Mouse (Mus musculus): ENCODE measurements at regions not wholly inside any gene's neighbourhood (a gene's known extent, or its start where the extent isn't known, plus 50 kb on each side); places are given as distances from the start of the nearest gene placed in this dataset.

DNA sequence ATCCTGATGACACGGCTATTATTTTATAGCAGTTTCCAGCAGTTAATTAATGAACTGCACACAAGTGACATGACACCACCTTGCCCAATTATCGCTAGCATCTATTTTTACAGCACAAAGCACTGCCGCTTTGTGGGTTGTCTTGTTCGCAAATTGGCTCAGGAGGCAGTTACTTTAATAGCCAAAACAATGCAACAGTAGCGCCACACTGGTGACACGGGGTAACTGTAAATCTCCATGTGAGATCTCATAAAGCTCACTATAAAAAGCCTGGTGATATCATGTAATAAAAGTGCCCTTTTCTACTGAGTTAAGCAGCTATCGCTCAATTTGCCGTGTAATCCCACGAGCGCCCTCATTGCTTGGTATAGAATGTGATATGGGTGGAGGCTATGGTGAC, 715.4 kb upstream of the Adgrl2 start:
- Histone ChIP-seq H3K27ac (no peak overlapping the region), H3K27me3 (no peaks in the 10 kb centered on the region), H3K4me2 (replicated peaks) (no peak overlapping the region), H3K4me3 (replicated peaks) (no peak overlapping the region), H3K36me3 (no peaks in the 10 kb centered on the region), H3K9me3 (no peaks in the 10 kb centered on the region), H3K9ac (replicated peaks) (no peak overlapping the region), H3K4me1 (replicated peaks) (no peaks in the 10 kb centered on the region)
- WGBS, result 84% methylated on average over 10 of the region's 10 CpGs
- no peak for ATAC-seq

DNA sequence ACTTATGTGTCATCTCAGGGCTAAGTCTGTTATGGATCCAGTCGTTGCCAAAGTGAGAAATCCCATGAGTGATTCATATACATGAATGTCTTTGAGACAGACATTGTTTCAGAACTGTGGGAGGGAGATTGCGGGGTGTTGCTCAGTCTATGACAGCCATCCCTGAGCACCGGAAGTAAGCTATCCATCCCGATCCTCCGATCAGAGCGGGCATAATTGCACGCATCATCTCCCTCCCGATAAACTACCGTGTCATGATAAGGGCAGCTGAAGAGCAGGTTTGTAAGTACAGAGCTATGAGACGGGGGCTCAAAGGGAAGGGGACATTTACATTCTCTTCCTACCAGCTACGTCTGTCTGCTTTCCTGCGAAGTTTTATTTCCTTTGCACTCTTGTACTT, 715.0 kb upstream of the Adgrl2 start:
- no peaks in the 10 kb centered on the region for H3K9me3 ChIP-seq
- H3K36me3 ChIP-seq, result no peaks in the 10 kb centered on the region
- H3K4me3 ChIP-seq (replicated peaks), result no peak overlapping the region
- ATAC-seq, result no peak
- no peak overlapping the region for H3K9ac ChIP-seq (replicated peaks)
- no peak overlapping the region for H3K27ac ChIP-seq
- WGBS, result 80% methylated on average over 12 of the region's 12 CpGs
- no peaks in the 10 kb centered on the region for H3K4me1 ChIP-seq (replicated peaks)
- no peak overlapping the region for H3K4me2 ChIP-seq (replicated peaks)
- H3K27me3 ChIP-seq, result no peaks in the 10 kb centered on the region

DNA sequence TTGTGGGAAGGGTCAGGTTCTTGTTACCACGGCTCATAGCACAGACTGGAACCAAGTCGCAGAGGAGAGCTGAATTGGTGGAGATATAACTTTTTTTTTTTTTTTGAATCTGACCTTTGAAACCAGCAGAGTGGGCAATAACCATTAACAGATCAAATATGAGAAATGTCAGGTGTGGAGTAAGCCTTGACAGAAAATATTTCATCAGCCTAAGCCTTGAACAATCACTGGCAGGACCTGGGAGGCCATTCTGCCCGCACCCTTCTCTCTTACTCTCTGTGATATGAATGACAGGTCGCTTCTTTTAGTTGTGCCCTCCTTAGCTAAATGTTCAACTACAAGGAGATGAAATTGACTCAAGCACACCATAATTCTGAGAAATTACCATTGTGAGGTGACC, 714.1 kb upstream of the Adgrl2 start:
- H3K27me3 ChIP-seq, result no peaks in the 10 kb centered on the region
- no peaks in the 10 kb centered on the region for H3K4me1 ChIP-seq (replicated peaks)
- no peak overlapping the region for H3K4me3 ChIP-seq (replicated peaks)
- no peaks in the 10 kb centered on the region for H3K36me3 ChIP-seq
- ATAC-seq, result no peak
- no peak overlapping the region for H3K9ac ChIP-seq (replicated peaks)
- no peak overlapping the region for H3K27ac ChIP-seq
- no peak overlapping the region for H3K4me2 ChIP-seq (replicated peaks)
- no peaks in the 10 kb centered on the region for H3K9me3 ChIP-seq
- WGBS, result 93% methylated on average over 4 of the region's 4 CpGs

DNA sequence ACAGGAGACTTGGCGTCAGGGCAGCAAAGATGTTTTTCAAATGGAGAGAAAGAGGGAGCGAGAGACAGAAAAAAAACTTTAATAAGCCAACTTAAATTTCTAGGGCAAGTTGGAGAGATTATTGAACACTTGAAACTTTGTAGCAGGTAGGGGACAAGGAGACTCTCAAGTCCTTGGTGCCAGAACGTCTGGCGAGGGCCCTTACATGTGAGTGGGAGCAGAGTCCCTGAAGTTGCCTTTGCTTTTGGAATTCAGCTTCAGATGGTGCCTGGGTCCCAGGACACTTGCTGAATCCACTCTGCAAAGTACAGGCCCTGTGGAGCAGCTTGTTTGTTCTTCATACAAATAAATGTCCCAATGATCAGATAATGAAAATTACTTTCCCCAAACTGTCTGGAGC, 693.2 kb upstream of the Adgrl2 start:
- 80% methylated on average over 4 of the region's 4 CpGs for WGBS
- Histone ChIP-seq H3K4me2 (replicated peaks) (no peak overlapping the region), H3K9ac (replicated peaks) (no peak overlapping the region), H3K4me3 (replicated peaks) (no peak overlapping the region), H3K27ac (no peak overlapping the region), H3K27me3 (no peaks in the 10 kb centered on the region), H3K4me1 (replicated peaks) (no peaks in the 10 kb centered on the region), H3K9me3 (no peaks in the 10 kb centered on the region), H3K36me3 (no peaks in the 10 kb centered on the region)
- ATAC-seq, result no peak

DNA sequence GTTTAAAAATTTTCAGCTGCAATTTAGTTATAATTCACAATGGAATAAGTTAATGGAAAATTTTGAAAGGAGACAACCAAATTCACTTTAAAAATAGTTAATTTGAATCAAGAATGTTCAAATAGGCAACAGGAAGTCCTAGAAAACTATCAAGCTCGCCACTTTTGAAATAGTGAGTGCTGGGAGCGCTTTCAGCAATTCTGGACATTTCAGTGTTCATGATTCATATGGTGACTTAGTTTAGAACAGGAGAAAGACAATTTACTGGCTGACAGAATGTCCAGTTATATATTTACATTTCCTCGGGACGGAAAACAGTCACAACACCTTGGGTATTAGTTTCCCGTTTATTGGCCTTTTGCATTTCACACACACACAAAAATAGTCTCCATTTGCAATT, 691.9 kb upstream of the Adgrl2 start:
- Histone ChIP-seq H3K4me2 (replicated peaks) (no peak overlapping the region), H3K9ac (replicated peaks) (no peak overlapping the region), H3K4me1 (replicated peaks) (no peaks in the 10 kb centered on the region), H3K27me3 (no peaks in the 10 kb centered on the region), H3K27ac (no peak overlapping the region), H3K36me3 (no peaks in the 10 kb centered on the region), H3K4me3 (replicated peaks) (no peak overlapping the region), H3K9me3 (no peaks in the 10 kb centered on the region)
- 90% methylated on average over 5 of the region's 5 CpGs for WGBS
- ATAC-seq, result no peak

DNA sequence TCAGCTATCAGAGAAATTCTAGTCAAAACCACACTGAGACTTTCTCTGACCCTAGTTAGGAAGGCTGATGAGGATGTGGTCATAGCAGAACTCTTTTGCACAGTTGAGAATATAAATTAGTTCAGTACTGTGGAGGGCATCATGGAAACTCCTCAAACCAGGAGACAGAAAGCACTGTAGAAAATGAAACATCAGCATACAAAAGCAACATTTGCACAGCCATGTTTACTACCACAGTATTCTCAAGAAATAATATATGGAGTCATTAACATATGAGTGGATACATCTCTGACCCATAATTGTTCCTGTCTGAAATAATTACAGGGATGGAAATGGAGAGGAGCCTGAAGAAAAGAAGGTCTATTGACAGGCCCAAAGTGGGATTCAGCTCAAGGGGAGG, 683.6 kb upstream of the Adgrl2 start:
- ATAC-seq, result no peak
- no peak overlapping the region for H3K9ac ChIP-seq (replicated peaks)

DNA sequence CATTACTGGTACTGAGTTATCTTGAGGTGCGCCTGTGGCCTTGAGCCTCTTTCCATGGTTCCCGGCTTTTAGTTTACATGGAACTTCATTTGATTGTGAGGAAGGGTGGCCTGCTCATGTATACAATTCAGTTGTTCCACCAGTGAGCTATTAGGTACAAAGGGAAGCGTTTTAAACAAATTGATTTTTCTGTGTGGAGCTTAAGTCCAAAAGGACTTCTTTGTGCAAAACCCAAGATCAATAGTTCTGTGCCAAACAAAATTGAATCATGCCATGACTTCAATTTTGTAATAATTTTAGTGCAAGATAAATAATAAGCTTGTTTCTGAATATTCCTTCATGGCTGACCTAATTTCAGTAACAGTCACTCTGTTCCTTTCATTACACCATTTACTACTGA, 674.3 kb upstream of the Adgrl2 start:
- ATAC-seq, result no peak
- no peak overlapping the region for H3K4me2 ChIP-seq (replicated peaks)
- H3K9me3 ChIP-seq, result no peaks in the 10 kb centered on the region
- no peaks in the 10 kb centered on the region for H3K36me3 ChIP-seq
- WGBS, result 86% methylated on average over 3 of the region's 3 CpGs
- no peaks in the 10 kb centered on the region for H3K27me3 ChIP-seq
- no peaks in the 10 kb centered on the region for H3K4me1 ChIP-seq (replicated peaks)
- H3K9ac ChIP-seq (replicated peaks), result no peak overlapping the region
- H3K4me3 ChIP-seq (replicated peaks), result no peak overlapping the region
- no peak overlapping the region for H3K27ac ChIP-seq

More for the DNA sequence above, 683.6 kb upstream of the Adgrl2 start:
- no peaks in the 10 kb centered on the region for H3K27me3 ChIP-seq
- H3K4me1 ChIP-seq (replicated peaks), result no peaks in the 10 kb centered on the region
- H3K9me3 ChIP-seq, result no peaks in the 10 kb centered on the region
- no peak overlapping the region for H3K4me2 ChIP-seq (replicated peaks)
- no peak overlapping the region for H3K4me3 ChIP-seq (replicated peaks)
- no peak overlapping the region for H3K27ac ChIP-seq
- no peaks in the 10 kb centered on the region for H3K36me3 ChIP-seq

DNA sequence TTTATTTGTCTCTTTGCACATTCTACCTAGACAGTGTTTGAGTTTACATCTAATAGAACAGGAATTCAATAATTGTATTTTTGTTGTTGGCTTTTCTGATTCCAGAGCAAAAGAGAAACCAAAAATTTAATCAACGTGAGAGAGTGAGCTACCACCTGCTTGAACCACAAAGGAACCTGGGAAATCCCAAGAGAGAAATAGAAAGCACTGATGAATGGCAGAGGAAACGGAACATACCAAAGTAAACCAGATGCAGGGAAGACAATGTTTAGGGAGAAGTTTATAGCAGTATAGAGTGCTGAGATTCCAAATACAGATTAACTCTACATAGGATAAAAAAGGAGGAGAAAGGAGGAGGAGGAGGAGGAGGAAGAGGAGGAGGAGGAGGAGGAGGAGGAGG, 648.0 kb upstream of the Adgrl2 start:
- 86% methylated on average over 2 of the region's 2 CpGs for WGBS
- no peaks in the 10 kb centered on the region for H3K36me3 ChIP-seq

DNA sequence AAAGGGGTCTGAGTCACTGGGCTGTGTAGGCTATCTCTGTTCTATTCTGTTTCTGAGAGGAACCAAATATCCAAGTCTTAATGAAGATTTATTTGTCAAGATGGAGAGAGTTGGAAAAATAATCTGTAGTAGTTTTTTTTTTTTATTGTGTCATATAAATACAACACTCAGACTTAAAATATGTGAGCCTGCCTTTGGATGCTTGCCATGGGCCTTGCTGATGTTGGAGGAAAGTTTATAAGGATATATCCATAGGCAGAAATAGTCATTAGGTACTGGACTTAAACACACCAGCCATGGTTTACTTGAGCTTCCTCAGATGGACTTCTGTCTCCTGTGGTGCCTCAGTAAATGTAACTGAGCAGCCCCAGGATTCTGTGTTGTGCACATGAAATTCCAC, 635.8 kb upstream of the Adgrl2 start:
- no peaks in the 10 kb centered on the region for H3K36me3 ChIP-seq
- H3K9me3 ChIP-seq, result no peaks in the 10 kb centered on the region
- ATAC-seq, result no peak

More for the DNA sequence above, 648.0 kb upstream of the Adgrl2 start:
- H3K4me1 ChIP-seq (replicated peaks), result no peaks in the 10 kb centered on the region
- ATAC-seq, result no peak
- no peak overlapping the region for H3K27ac ChIP-seq
- no peak overlapping the region for H3K9ac ChIP-seq (replicated peaks)
- H3K27me3 ChIP-seq, result no peaks in the 10 kb centered on the region
- no peak overlapping the region for H3K4me2 ChIP-seq (replicated peaks)
- no peak overlapping the region for H3K4me3 ChIP-seq (replicated peaks)
- H3K9me3 ChIP-seq, result no peaks in the 10 kb centered on the region

DNA sequence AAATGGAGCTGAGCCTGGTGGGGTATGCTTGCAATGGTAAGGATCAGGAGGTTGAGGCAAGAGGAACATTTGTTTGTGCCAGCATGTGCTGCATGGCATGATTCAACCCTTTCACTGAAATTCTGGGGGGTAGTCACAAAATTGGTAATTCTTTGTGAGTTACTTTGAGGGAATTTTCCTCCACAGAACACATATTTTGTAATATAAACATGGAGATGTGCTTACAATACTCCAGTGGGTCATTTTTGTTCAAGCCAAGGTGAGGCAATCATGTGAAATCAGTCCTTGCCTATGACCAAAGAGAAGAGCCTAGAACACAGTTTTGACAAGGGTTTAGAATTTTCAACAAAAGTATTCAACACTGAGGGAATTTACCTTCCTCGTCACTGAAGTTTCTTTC, 635.1 kb upstream of the Adgrl2 start:
- Histone ChIP-seq H3K4me1 (replicated peaks) (no peaks in the 10 kb centered on the region), H3K4me3 (replicated peaks) (no peak overlapping the region), H3K9me3 (no peaks in the 10 kb centered on the region), H3K27me3 (no peaks in the 10 kb centered on the region), H3K27ac (no peak overlapping the region), H3K9ac (replicated peaks) (no peak overlapping the region), H3K36me3 (no peaks in the 10 kb centered on the region), H3K4me2 (replicated peaks) (no peak overlapping the region)
- no peak for ATAC-seq
- 94% methylated on average over 1 of the region's 1 CpGs for WGBS

More for the DNA sequence above, 635.8 kb upstream of the Adgrl2 start:
- Histone ChIP-seq H3K4me2 (replicated peaks) (no peak overlapping the region), H3K27ac (no peak overlapping the region), H3K4me1 (replicated peaks) (no peaks in the 10 kb centered on the region), H3K27me3 (no peaks in the 10 kb centered on the region), H3K9ac (replicated peaks) (no peak overlapping the region), H3K4me3 (replicated peaks) (no peak overlapping the region)

DNA sequence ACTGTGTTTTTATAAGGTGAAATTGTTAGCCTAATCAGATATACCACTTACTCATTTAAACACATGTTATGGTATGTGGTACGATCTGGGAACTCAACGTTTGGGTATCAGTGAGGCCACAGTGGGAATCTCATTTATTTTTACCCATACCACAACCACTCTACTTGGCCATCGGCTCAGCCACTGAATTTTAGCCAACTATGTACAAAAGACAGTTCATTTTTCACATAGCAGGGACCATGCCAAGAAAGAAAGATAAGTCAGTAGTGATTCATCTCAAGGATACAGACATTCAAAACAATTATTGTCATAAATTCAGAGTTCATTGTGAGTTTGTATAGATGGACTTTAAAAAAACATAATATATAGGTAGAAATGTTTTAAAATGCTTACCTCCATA, 634.7 kb upstream of the Adgrl2 start:
- H3K4me2 ChIP-seq (replicated peaks), result no peak overlapping the region
- no peaks in the 10 kb centered on the region for H3K9me3 ChIP-seq
- H3K9ac ChIP-seq (replicated peaks), result no peak overlapping the region
- no peaks in the 10 kb centered on the region for H3K36me3 ChIP-seq
- H3K27me3 ChIP-seq, result no peaks in the 10 kb centered on the region
- no peak overlapping the region for H3K4me3 ChIP-seq (replicated peaks)
- no peaks in the 10 kb centered on the region for H3K4me1 ChIP-seq (replicated peaks)
- no peak for ATAC-seq
- no peak overlapping the region for H3K27ac ChIP-seq
- WGBS, result 90% methylated on average over 3 of the region's 3 CpGs

DNA sequence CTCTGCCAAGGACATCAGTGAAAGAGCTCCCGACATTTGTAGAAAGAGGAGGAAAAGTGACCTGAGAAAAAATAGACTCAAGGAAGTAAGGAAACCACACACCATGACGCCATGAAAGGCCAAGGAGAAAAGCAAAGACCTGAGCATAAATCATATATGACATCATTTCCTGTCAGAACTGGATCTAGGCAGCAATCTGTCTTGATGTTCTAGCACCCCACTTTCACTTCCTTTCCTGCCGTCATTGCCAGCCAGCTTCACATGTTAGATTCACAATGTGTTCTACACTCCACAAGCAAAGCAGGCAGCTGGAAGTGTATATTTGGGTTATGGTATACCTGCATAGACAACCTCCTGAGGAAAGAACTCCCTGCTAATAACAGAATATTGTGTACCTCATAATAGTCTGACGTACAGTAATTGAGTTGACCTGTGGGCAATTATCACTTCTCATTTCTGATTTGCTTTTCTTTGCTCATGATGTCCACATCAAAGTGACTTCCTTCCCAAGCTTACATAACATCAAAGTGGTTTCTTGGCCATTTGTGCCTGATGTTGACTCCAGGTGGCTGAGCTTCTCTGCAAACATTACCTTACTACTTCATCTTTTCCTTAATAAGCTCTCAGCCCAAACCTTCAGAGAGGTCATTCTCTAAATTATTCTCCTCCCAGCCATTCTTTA, 633.6 kb upstream of the Adgrl2 start:
- Histone ChIP-seq H3K27ac (no peak overlapping the region), H3K9ac (replicated peaks) (no peak overlapping the region), H3K9me3 (no peaks in the 10 kb centered on the region), H3K27me3 (no peaks in the 10 kb centered on the region), H3K4me1 (replicated peaks) (no peaks in the 10 kb centered on the region), H3K4me2 (replicated peaks) (no peak overlapping the region), H3K4me3 (replicated peaks) (no peak overlapping the region), H3K36me3 (no peaks in the 10 kb centered on the region)
- WGBS, result 91% methylated on average over 4 of the region's 4 CpGs
- ATAC-seq, result no peak

DNA sequence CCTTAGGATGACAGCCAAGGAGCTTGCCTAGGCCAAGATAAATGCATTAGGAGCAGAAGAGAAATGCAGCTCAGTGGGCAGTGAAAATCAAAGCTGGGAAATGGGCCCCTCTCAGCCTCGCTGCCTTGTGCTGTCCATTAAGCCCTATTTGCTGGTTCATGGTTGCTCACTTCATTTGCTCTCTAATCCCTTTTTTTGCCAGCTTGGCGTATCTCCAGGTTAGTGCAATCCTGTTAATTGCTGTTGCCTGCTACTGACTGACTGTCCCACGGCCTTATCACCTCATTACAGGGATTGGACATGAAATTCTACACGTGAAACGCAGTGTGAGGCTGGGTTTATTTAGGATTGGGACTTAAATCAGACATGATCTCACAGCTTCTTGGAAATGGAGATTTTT, 613.5 kb upstream of the Adgrl2 start:
- H3K27ac ChIP-seq, result no peak overlapping the region
- H3K9ac ChIP-seq (replicated peaks), result no peak overlapping the region
- no peak overlapping the region for H3K4me2 ChIP-seq (replicated peaks)
- 0 out of 2 replicates have a peak, but pooled peaks cover 4% of the 10 kb centered on the region for H3K27me3 ChIP-seq
- no peaks in the 10 kb centered on the region for H3K36me3 ChIP-seq
- no peaks in the 10 kb centered on the region for H3K9me3 ChIP-seq
- no peaks in the 10 kb centered on the region for H3K4me1 ChIP-seq (replicated peaks)
- 0 out of 2 replicates have a peak, but pooled peaks have one; percentile 43 for ATAC-seq
- WGBS, result 40% methylated on average over 5 of the region's 5 CpGs
- H3K4me3 ChIP-seq (replicated peaks), result no peak overlapping the region

Data from midbrain, embryonic 13.5 days (tissue).